Comparison of ENCODE assay signal across 7 mouse cellular contexts in genomic region chr5:3927801-3928689, GRCm38 (mm10). TPM values are rescaled to one million over a fixed set of nuclear protein-coding genes. Genes with fewer than 3 reads are reported as not detected.
A peak's percentile ranks its signal among the peaks of the same experiment; 100 is the strongest.
DNase-seq lines count a peak whose midpoint lies in the region; ATAC-seq lines count a peak whose summit lies in the region.

TSS of gene Akap9 (plus strand) at chr5:3928054.

- DNase-seq in adrenal gland, adult 18-20 months (ENCODE audit: low spot score in 2 of 2), result peak; percentile 75 to 77
- DNase-seq in embryo, embryonic 10 days (ENCODE audit: low spot score), result peak; percentile 72
- DNase-seq in gastrocnemius, postnatal 14 days, result peak; percentile 70
- peak; percentile 91 for DNase-seq in intestine, embryonic 14.5 days (ENCODE audit: low spot score)
- DNase-seq in left cerebral cortex, postnatal 25 days (ENCODE audit: low spot score in 2 of 2), result peak; percentile 53 to 79
- peak; percentile 62 for DNase-seq in mesoderm, embryonic 11.5 days (ENCODE audit: low read depth, low spot score)
- DNase-seq in right cerebral cortex, postnatal 36 days (ENCODE audit: low spot score in 2 of 2), result peak; percentile 46 to 48

- intact Hi-C loops in gastrocnemius, postnatal 14 days (cut with DNase I; ENCODE audit: low total_unique reads), result no loop called here
- intact Hi-C loops in left cerebral cortex, postnatal 25 days (cut with DNase I), result loop anchor here (2.0 kb wide), 1 partner anchor 33 kb away; no protein-coding TSS in a partner anchor

- peaks cover 9% of the 10 kb centered on the region for H3K4me1 ChIP-seq in intestine, embryonic 14.5 days (replicated peaks; ENCODE audit: control insufficient read depth, insufficient read depth, low read length)

- peak within 1 kb of the TSS; percentile 90 for H3K27ac ChIP-seq in intestine, embryonic 14.5 days (ENCODE audit: low read depth)

- H3K27me3 ChIP-seq in intestine, embryonic 14.5 days (replicated peaks; ENCODE audit: control insufficient read depth, insufficient read depth, low read length), result no peaks in the 10 kb centered on the region

- H3K4me3 ChIP-seq in intestine, embryonic 14.5 days (ENCODE audit: low read depth, low read length), result peak within 1 kb of the TSS; percentile 88

- WGBS in intestine, embryonic 14.5 days, result under 1% methylated on average over 56 of the region's 82 CpGs

- H3K9me3 ChIP-seq in intestine, embryonic 14.5 days (ENCODE audit: control insufficient read depth, low read length), result no peaks in the 10 kb centered on the region

- no peaks in the 10 kb centered on the region for H3K36me3 ChIP-seq in intestine, embryonic 14.5 days (ENCODE audit: control insufficient read depth, insufficient read depth, low read length)

- peak; percentile 87 for ATAC-seq in intestine, embryonic 14.5 days (replicated peaks; ENCODE audit: low FRiP score, low TSS enrichment, low read depth)

- peak within 1 kb of the TSS; percentile 77 for H3K4me2 ChIP-seq in intestine, embryonic 14.5 days (ENCODE audit: low read length)

- peak within 1 kb of the TSS; percentile 95 for H3K9ac ChIP-seq in intestine, embryonic 14.5 days (ENCODE audit: low read length)

RNA-seq across cellular contexts. Expression of gene Akap9, which starts in this region (rescaled TPM):
- total RNA-seq in adrenal gland, adult 18-20 months (2021), result 10 to 100 TPM; 36.9 to 63.6 TPM
- total RNA-seq in gastrocnemius, postnatal 14 days (2021), result 10 to 100 TPM; 33.9 to 40.6 TPM
- polyA plus RNA-seq in intestine, embryonic 14.5 days (2014; fragmentation: Nextera tagmentation; extraction: Ambion mirVana), result 124 and 129 TPM in 2 replicates
- total RNA-seq in left cerebral cortex, postnatal 25 days (2021), result 100 to 1,000 TPM in 1 of 2 experiments, 10 to 100 TPM in 1; 74.1 to 102 TPM

Comparison
In these comparisons a context has a peak if more than half of its experiments do, and no peak if none do; other contexts are left out.
1. Peak in every context shown above with its lines: DNase-seq, ATAC-seq, H3K4me3 ChIP-seq and H3K27ac ChIP-seq.